Mouse (Mus musculus): ENCODE measurements around the gene Tha1. TPM values are rescaled to one million over a fixed set of nuclear protein-coding genes. Genes with fewer than 3 reads are reported as not detected.
"Not testable (repeated sequence)": the region's sequence is repeated elsewhere in the genome, so short reads cannot be mapped to it uniquely, and the experiment has no call there.

The Tha1 gene
- polyA plus RNA-seq, 1 experiment from 2014 or later = 3.0 TPM

- Histone ChIP-seq H3K27me3 (ENCODE audit: control insufficient read depth, insufficient read depth, low read length) (no peaks in the 10 kb centered on the region), H3K4me3 (ENCODE audit: low read depth, low read length) (no peak overlapping the region), H3K27ac (ENCODE audit: low read depth, low read length) (peak overlapping the region; percentile 46; the same call in 1 of the 2 replicates), H3K36me3 (ENCODE audit: control insufficient read depth, insufficient read depth, low read length) (no peaks in the 10 kb centered on the region), H3K9me3 (replicated peaks; ENCODE audit: control insufficient read depth, low read length) (no peaks in the 10 kb centered on the region), H3K9ac (ENCODE audit: low read depth, low read length) (no peak overlapping the region), H3K4me1 (ENCODE audit: control insufficient read depth, insufficient read depth, low read length) (peaks cover 5% of the 10 kb centered on the region; the same call in 1 of the 2 replicates), H3K4me2 (peak overlapping the region; percentile 14; the same call in 1 of the 2 replicates)
- WGBS (ENCODE audit: insufficient replicate concordance) = 77% methylated on average over 1 of the region's 1 CpGs
- ATAC-seq (replicated peaks; ENCODE audit: insufficient number of reproducible peaks, low FRiP score, low TSS enrichment) = no peak
Observed at GRCm38 (mm10) chr11:117839021-117839420, 34.3 kb downstream of the Tha1 start.

DNA sequence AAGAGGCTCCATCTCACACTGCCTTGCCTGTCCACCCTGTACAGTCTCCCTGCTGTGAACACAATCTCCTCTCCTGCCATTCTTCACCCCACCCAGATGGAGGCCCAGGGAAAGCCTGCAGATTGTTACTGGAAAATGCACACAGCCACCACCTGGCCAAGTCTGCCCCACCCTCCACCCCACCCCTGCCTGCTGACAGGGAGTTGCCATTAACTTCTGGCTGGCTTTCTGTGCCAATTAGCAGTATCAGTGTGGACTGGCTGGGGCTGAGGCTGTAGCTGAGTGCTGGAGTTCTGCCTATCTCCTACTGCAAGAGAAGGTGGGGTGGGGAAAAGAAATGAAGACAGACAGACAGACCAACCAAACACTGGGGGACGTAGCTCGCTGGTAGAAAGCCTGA lies 34.7 kb downstream of the Tha1 start:
- peak overlapping the region; percentile 14; the same call in 1 of the 2 replicates for H3K4me2 ChIP-seq
- H3K9ac ChIP-seq (ENCODE audit: low read depth, low read length) = no peak overlapping the region
- peak overlapping the region; percentile 46; the same call in 1 of the 2 replicates for H3K27ac ChIP-seq (ENCODE audit: low read depth, low read length)
- 64% methylated on average over 2 of the region's 2 CpGs for whole genome bisulfite sequencing (ENCODE audit: insufficient replicate concordance)
- H3K9me3 ChIP-seq (replicated peaks; ENCODE audit: control insufficient read depth, low read length) = no peaks in the 10 kb centered on the region
- peaks cover 5% of the 10 kb centered on the region; the same call in 1 of the 2 replicates for H3K4me1 ChIP-seq (ENCODE audit: control insufficient read depth, insufficient read depth, low read length)
- H3K27me3 ChIP-seq (ENCODE audit: control insufficient read depth, insufficient read depth, low read length) = no peaks in the 10 kb centered on the region
- H3K4me3 ChIP-seq (ENCODE audit: low read depth, low read length) = no peak overlapping the region
- H3K36me3 ChIP-seq (ENCODE audit: control insufficient read depth, insufficient read depth, low read length) = no peaks in the 10 kb centered on the region
- ATAC-seq (replicated peaks; ENCODE audit: insufficient number of reproducible peaks, low FRiP score, low TSS enrichment) = peak; percentile 70

- no peaks in the 10 kb centered on the region for H3K27me3 ChIP-seq (ENCODE audit: control insufficient read depth, insufficient read depth, low read length)
- 0 out of 2 replicates have a peak overlapping the region, but pooled peaks have one; percentile 28 for H3K9ac ChIP-seq (ENCODE audit: low read depth, low read length)
- 0 out of 2 replicates have a peak overlapping the region, but pooled peaks have one; percentile 15 for H3K27ac ChIP-seq (ENCODE audit: low read depth, low read length)
- WGBS (ENCODE audit: insufficient replicate concordance) = 19% methylated on average over 13 of the region's 13 CpGs
- no peaks in the 10 kb centered on the region for H3K9me3 ChIP-seq (replicated peaks; ENCODE audit: control insufficient read depth, low read length)
- peaks cover 13% of the 10 kb centered on the region for H3K4me1 ChIP-seq (ENCODE audit: control insufficient read depth, insufficient read depth, low read length)
- H3K36me3 ChIP-seq (ENCODE audit: control insufficient read depth, insufficient read depth, low read length) = no peaks in the 10 kb centered on the region
- H3K4me2 ChIP-seq = peak overlapping the region; percentile 54
- no peak for ATAC-seq (replicated peaks; ENCODE audit: insufficient number of reproducible peaks, low FRiP score, low TSS enrichment)
- 0 out of 2 replicates have a peak overlapping the region, but pooled peaks have one; percentile 14 for H3K4me3 ChIP-seq (ENCODE audit: low read depth, low read length)
Observed at GRCm38 (mm10) chr11:117836306-117836705, 37.0 kb downstream of the Tha1 start.

DNA sequence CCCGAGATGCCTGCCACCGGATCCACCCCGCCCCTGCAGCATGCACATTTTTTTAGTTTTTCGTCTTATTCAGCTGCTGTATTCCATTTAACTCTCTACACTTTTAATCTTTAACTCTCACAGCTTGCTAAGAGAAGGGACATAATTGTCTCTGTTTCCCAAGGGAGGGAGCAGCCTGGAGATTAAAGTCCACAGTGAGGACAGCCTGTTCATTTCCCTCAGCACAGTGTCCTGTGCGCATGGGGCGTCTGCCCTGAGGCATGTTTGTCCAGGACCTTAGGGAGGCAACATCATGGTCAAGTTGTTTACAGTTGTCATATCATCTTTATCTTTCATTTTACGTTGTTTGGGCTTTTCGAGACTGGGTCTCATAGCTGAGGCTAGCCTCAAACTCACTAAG lies 39.2 kb downstream of the Tha1 start:
- no peak overlapping the region for H3K27ac ChIP-seq (ENCODE audit: low read depth, low read length)

DNA sequence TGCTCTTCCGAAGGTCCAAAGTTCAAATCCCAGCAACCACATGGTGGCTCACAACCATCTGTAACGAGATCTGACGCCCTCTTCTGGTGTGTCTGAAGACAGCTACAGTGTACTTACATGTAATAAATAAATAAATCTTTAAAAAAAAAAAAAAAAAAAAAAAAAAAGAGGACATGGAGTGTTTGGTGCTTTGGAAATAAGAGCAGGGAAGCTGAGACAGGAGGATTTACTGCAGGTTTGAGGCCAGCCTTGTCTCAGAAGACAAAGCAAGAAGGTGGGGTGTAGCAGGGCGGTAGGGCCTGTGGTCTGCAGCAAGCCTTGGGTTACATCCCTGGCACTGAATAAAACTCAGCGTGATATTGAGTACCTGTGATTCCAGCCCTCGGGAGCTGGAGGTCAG lies 39.8 kb downstream of the Tha1 start:
- H3K27me3 ChIP-seq (ENCODE audit: control insufficient read depth, insufficient read depth, low read length); H3K4me3 ChIP-seq (ENCODE audit: low read depth, low read length); H3K27ac ChIP-seq (ENCODE audit: low read depth, low read length); H3K36me3 ChIP-seq (ENCODE audit: control insufficient read depth, insufficient read depth, low read length); H3K9me3 ChIP-seq (replicated peaks; ENCODE audit: control insufficient read depth, low read length); H3K4me2 ChIP-seq; H3K9ac ChIP-seq (ENCODE audit: low read depth, low read length); ATAC-seq (replicated peaks; ENCODE audit: insufficient number of reproducible peaks, low FRiP score, low TSS enrichment): not testable (repeated sequence)
- peaks cover 32% of the 10 kb centered on the region for H3K4me1 ChIP-seq (ENCODE audit: control insufficient read depth, insufficient read depth, low read length)
- WGBS (ENCODE audit: insufficient replicate concordance) = 87% methylated on average over 4 of the region's 6 CpGs

More for the DNA sequence above, 39.2 kb downstream of the Tha1 start:
- Histone ChIP-seq H3K4me2 (no peak overlapping the region), H3K9me3 (replicated peaks; ENCODE audit: control insufficient read depth, low read length) (no peaks in the 10 kb centered on the region), H3K9ac (ENCODE audit: low read depth, low read length) (no peak overlapping the region), H3K4me3 (ENCODE audit: low read depth, low read length) (no peak overlapping the region), H3K27me3 (ENCODE audit: control insufficient read depth, insufficient read depth, low read length) (no peaks in the 10 kb centered on the region), H3K36me3 (ENCODE audit: control insufficient read depth, insufficient read depth, low read length) (no peaks in the 10 kb centered on the region), H3K4me1 (ENCODE audit: control insufficient read depth, insufficient read depth, low read length) (peaks cover 28% of the 10 kb centered on the region)
- 91% methylated on average over 8 of the region's 8 CpGs for WGBS (ENCODE audit: insufficient replicate concordance)
- no peak for ATAC-seq (replicated peaks; ENCODE audit: insufficient number of reproducible peaks, low FRiP score, low TSS enrichment)

- Histone ChIP-seq H3K9me3 (replicated peaks; ENCODE audit: control insufficient read depth, low read length) (no peaks in the 10 kb centered on the region), H3K9ac (ENCODE audit: low read depth, low read length) (0 out of 2 replicates have a peak overlapping the region, but pooled peaks have one; percentile 22), H3K4me3 (ENCODE audit: low read depth, low read length) (peak overlapping the region; percentile 28), H3K27me3 (ENCODE audit: control insufficient read depth, insufficient read depth, low read length) (no peaks in the 10 kb centered on the region), H3K36me3 (ENCODE audit: control insufficient read depth, insufficient read depth, low read length) (no peaks in the 10 kb centered on the region), H3K4me1 (ENCODE audit: control insufficient read depth, insufficient read depth, low read length) (peaks cover 43% of the 10 kb centered on the region), H3K27ac (ENCODE audit: low read depth, low read length) (peak overlapping the region; percentile 54; the same call in 1 of the 2 replicates), H3K4me2 (peak overlapping the region; percentile 64)
- ATAC-seq (replicated peaks; ENCODE audit: insufficient number of reproducible peaks, low FRiP score, low TSS enrichment) = peak; percentile 40
- WGBS (ENCODE audit: insufficient replicate concordance) = 16% methylated on average over 28 of the region's 28 CpGs
Observed at GRCm38 (mm10) chr11:117832086-117832969, 41.0 kb downstream of the Tha1 start.

- no peaks in the 10 kb centered on the region for H3K27me3 ChIP-seq (ENCODE audit: control insufficient read depth, insufficient read depth, low read length)
- no peak for ATAC-seq (replicated peaks; ENCODE audit: insufficient number of reproducible peaks, low FRiP score, low TSS enrichment)
- H3K9me3 ChIP-seq (replicated peaks; ENCODE audit: control insufficient read depth, low read length) = no peaks in the 10 kb centered on the region
- no peak overlapping the region for H3K4me2 ChIP-seq
- no peak overlapping the region for H3K9ac ChIP-seq (ENCODE audit: low read depth, low read length)
- H3K27ac ChIP-seq (ENCODE audit: low read depth, low read length) = peak overlapping the region; percentile 97
- no peaks in the 10 kb centered on the region for H3K36me3 ChIP-seq (ENCODE audit: control insufficient read depth, insufficient read depth, low read length)
- H3K4me3 ChIP-seq (ENCODE audit: low read depth, low read length) = no peak overlapping the region
- WGBS (ENCODE audit: insufficient replicate concordance) = 50% methylated on average over 9 of the region's 9 CpGs
- peaks cover 57% of the 10 kb centered on the region for H3K4me1 ChIP-seq (ENCODE audit: control insufficient read depth, insufficient read depth, low read length)
Observed at GRCm38 (mm10) chr11:117830401-117830800, 42.9 kb downstream of the Tha1 start.

- H3K9ac ChIP-seq (ENCODE audit: low read depth, low read length) = 0 out of 2 replicates have a peak overlapping the region, but pooled peaks have one; percentile 6
- H3K36me3 ChIP-seq (ENCODE audit: control insufficient read depth, insufficient read depth, low read length) = no peaks in the 10 kb centered on the region
- no peak overlapping the region for H3K4me2 ChIP-seq
- no peaks in the 10 kb centered on the region for H3K9me3 ChIP-seq (replicated peaks; ENCODE audit: control insufficient read depth, low read length)
- peak overlapping the region; percentile 97 for H3K27ac ChIP-seq (ENCODE audit: low read depth, low read length)
- H3K27me3 ChIP-seq (ENCODE audit: control insufficient read depth, insufficient read depth, low read length) = no peaks in the 10 kb centered on the region
- H3K4me3 ChIP-seq (ENCODE audit: low read depth, low read length) = no peak overlapping the region
- 59% methylated on average over 2 of the region's 2 CpGs for WGBS (ENCODE audit: insufficient replicate concordance)
- ATAC-seq (replicated peaks; ENCODE audit: insufficient number of reproducible peaks, low FRiP score, low TSS enrichment) = no peak
- peaks cover 59% of the 10 kb centered on the region for H3K4me1 ChIP-seq (ENCODE audit: control insufficient read depth, insufficient read depth, low read length)
Observed at GRCm38 (mm10) chr11:117829671-117830215, 43.5 kb downstream of the Tha1 start.

All from heart, embryonic 11.5 days (tissue).